Mouse (Mus musculus) lung, postnatal 4 days (tissue): ENCODE measurements around the gene Lmbr1l.
"Not testable (repeated sequence)": the region's sequence is repeated elsewhere in the genome, so short reads cannot be mapped to it uniquely, and the experiment has no call there.

Experiments used
- DNase-seq, 2 experiments: peaks; one replicate each; pipeline ENCODE4 v3.0.0; 2021

Lmbr1l gene

DNA sequence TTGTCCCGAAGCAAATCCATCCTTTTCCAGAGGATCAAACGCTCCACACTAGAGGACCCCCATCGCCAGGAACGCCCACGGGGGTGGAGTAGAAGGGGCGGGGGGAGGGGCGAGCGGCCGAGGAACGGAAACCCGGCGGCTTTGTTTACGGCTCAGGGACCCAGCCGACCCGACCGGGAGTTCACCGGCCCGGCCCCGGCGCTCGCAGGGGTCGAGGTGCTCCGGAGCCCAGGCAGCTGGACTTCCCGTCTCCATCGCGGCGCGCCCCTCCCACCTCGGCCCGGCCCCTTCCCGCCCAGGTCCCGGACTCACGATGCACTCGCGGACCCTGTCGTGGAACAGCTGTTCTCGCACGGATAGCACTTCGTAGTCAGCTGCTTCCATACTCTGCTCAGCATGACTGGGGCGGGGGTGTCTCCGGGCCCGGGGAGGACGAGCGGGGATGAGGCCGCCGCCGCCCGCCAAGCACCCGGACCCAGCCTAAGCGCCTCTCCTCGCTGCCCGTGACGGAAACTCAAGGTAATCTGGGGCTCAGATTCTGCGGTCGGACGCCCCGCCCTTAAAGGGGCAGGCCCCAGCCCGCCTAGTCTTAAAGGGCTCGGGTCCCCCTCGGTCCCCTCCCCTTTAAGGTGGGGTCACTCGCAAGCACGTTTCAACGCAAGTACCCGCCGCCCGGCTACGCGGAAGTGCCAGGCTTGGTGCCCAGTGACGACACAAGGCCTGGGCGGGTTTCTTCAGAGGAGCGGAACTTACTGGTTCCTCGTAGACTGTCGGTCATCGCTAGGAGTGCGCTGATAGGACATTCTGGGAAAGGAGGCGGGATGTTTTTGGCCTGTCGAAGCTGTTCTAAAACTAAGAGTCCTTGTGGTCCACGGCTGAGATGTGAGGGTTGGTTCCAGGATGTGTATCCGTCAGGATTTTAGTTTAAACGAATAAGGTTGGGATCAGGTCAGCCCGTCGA lies at the start of gene Lmbr1l:
Gene Lmbr1l (minus strand): TSS at position 694 of the 961 bp plus-strand sequence.
- DNase-seq = peak; percentile 99 to 100

DNA sequence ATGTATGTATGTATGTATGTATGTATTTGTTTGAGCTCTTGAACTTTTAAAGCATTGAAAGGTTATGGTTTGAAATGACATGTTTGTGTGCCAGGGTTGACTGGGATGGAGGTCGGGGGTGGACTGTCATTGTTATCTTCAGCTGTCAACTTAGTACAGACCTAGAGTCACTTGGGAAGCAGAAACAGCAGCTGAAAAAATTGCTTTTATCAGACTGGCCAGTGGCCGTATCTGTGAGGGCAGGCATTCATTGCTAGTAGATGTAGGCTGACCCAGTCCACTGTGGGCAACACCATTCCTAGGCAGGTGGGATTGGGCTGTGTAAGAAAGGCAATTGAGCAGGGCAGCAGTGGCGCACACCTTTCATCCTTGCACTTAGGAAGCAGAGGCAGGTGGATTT lies 41.5 kb upstream of the Lmbr1l start:
- no peak for DNase-seq

DNA sequence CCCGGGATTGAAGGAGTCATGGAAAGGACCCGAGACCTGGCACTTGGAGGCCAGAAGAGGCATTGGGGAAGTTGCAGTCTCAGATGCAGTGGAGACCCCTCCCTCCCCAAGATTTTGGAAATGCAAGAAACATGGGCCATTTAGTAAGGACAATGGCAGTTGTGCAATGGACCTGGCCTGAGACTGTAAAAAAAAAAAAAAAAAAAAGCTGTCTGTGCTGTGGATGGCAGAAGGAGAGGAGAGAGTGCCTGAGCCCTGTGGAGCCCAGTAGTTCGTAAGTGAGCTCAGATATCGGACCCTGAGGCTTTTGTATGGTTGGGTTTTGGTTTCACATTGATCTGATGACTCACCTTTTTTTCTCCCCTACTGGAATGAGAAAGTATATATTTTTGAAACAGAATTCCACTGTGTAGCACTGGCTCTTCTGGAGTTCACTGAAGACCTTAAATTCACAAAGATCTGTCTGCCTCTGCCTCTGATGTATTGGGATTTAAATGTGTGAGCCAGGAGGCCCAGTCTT lies 40.9 kb upstream of the Lmbr1l start:
- no peak for DNase-seq

DNA sequence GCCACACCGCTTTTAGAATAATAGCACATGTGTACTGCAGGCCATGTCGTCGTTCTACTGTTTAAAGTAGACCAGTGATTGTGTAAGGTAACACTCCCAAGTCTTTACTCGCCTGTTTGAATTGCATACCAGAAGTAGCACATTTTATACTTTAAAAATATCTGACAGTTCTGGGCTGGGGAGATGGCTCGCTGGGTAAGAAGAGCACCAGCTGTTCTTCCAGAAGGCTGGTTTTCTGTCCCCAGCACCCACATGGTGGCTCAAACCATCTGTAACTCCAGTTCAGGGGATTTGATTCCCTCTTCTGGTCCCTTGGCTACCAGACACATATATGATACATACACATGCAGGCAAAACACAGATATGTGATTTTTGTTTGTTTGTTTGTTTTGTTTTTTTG lies 39.4 kb upstream of the Lmbr1l start:
- no peak for DNase-seq

DNA sequence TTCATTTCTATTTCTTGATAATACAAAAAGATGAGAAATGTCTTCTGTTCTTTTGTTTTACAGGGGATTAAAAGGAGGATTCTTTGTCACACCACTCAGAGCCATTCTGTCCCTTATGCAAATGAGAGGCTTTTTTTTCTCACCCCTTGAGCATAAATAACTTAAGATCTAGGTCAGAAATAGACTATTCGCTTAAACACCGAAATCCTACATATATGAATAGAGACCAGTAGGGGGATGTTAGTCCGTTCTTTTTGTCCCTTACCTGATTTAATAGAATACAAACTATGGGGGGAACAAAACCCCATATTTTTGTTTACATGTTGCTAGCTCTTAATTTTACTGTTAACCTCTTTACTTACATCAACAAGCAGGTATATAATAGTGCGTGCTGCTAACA lies 38.0 kb upstream of the Lmbr1l start:
- no peak for DNase-seq

DNA sequence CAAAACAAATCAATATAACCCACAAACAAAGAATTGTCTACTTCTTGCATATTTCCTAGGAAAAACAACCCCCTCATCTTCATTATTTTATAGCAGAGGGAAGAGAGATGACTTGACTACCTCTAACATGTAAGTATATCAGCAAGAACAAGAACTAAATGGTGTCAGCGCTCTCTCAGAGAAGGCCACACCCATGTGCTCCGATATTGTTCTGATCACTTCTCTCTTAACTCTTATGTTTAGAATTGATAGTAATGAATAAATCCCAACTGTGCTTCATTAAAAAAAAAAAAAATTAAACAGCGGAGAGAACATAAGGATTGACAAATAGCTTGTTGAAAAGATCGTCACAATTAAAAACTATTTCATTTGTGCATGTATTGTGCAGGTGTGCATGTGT lies 37.3 kb upstream of the Lmbr1l start:
- no peak for DNase-seq

DNA sequence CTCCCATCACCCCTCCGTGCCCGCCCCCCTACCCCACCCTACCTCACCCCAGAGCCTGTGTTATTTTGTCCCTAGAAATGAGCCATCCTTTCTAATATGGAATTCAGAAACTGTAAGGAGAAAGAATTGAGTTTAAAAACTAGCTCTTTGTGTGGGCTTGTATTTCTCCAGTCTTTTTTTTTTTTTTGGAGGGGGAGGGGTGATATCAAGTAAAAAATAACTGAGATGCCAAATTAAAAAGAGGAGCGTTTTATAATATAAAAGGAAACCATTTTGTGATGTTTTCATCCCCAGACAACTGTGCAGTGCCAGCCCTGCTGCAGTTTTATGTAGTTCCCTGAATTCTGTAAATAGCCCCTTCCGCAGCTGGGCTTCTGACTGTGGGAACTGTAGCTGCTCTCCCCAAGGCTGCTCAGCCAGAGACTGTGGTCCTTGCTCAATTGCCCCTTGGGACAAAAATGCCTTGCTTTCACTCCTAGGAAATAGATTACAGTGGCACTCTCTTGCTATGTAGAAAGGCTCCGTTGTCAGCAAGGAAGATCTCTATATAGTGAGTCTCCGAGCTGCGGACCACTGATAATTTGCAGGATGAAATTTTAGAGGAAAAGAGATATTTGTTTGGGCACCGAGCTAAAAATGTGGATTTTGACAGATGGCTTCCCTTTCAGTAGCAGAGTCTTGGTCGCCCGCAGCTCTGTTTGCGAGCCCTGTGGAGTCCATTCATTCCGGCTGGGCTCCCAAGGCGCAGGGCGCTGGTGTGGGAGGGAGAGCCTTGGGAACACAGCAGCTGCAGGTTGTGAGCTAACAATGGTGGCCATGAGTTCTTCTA lies 36.6 kb upstream of the Lmbr1l start:
- DNase-seq = no peak

DNA sequence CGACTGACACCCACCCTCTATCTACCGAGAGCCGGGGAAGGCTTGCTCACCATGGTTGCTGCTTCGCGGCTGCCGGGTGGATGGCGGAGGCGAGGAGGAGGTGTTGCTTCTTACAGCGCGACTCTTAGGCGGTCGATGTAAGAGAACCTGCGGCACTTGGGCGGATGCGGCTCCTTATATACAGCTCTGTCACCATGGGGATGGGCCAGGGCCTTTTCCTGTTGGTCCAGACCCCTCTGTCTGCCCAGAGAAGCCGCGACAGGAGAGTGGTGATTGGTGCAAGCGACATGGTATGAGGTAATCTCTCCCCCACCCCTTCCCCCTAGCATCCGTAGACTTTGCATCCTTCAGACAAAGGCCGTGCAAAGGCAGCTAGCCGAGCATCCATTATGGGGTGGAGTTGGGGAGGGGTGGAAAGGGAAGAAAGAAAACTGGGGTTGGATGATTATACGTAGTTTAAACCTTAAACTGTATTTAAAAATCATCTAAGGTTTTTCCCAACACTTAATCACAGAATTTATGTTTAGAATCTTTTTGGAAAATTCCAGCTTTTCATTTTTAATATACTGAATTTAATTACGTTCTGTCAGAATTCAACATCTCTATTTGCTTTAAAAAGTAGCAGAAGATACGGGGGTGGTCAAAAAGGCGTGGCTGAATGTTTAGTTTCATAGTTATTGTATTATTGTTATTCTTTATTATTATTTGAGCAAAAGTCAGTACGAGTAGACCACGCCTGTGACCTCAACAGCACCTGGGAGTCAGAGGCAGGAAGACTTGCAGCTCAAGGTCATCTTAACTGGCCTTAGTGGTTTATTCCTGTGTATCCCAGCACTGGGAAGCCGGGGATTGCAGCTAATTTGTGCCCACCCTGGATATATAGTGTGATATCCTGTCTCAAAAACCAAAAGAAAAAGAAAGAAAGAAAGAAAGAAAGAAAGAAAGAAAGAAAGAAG lies 35.6 kb upstream of the Lmbr1l start, which contains the start of the genes Gm49450 and Tuba1a:
Gene Gm49450 (minus strand): TSS at position 151 of the 956 bp plus-strand sequence.
Gene Tuba1a (minus strand): TSS at position 303 of the 956 bp plus-strand sequence.
- peak; percentile 94 to 97 for DNase-seq

DNA sequence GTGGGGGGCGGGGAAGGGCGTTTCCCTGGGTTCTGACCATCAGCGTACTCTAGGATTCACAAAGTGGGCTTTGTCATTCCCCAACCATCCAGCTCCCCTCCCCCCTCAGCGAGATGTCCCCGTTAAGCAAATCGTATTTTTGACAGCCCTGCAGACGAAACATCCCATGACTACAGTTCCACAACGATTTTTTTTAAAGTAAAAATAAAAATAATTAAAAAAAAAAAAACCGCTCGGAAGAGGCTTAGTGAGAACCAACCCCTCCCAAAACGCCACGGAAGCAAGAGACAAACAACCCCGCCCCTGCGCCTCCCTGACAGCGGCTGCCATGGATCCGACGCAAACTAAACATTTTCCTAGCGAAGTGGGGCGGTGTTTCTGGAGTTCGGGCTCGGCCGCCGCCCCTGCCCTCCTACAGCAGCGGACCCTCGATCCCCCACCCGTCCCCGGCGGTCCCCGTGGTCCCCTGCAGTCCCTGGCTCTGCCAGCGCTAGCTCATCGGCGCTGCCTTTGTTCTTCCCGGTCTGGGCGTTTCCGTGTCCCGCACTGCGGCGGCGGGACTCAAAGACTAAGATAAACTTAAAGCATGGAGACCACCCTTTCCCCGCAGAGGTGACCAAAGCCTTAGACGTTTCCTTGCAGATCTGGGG lies 34.8 kb upstream of the Lmbr1l start:
- DNase-seq = peak; percentile 84

DNA sequence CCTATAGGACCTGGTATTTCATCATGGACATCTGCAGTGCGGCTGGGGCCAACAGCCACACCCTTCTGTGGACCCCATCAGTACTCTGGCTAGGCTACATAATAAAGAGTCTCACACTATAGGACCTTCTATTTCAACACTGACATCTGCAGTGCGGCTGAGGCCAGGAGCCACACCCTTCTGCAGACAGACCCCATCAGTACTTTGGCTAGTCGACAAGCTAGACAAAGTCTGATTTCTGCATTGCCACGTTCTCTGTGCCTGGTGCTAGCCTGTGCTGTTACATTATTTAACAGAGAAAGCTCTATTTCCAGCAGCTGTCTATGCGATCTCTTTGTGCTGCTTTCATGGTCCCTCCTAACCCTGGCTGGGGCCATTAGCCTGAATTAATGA lies 34.0 kb upstream of the Lmbr1l start:
- no peak for DNase-seq

DNA sequence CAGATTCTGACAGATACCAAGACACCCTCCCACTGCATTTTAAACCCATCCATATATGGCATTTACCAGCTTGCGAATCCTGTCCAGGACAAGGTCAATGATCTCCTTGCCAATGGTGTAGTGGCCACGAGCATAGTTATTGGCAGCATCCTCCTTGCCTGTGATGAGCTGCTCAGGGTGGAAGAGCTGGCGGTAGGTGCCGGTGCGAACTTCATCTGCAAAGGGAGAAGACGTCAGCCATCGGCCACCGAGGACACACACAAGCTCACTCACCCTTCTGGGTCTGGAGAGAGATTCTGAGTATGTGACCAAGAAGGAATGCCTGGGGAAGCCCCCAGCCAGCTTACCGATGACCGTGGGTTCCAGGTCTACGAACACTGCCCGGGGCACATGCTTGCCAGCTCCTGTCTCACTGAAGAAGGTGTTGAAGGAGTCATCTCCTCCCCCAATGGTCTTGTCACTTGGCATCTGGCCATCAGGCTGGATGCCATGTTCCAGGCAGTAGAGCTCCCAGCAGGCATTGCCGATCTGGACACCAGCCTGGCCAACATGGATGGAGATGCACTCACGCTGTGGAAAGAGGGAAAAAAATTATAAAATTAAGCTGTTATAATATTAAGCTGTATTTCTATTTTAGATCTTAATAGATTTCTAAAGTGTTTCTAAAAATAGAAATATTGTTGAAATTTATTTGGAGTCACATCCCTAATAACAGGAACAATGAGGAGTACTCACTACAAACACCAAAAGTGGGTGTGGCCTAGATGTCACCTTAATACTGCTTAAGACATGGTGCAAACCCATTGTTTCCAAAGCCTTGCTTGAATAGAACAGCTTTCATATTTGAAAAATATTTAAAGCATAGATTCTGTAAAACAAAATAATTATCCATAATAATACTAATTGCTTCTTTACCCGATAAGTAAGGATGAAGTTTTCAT lies 33.4 kb upstream of the Lmbr1l start:
- not testable (repeated sequence) for DNase-seq

DNA sequence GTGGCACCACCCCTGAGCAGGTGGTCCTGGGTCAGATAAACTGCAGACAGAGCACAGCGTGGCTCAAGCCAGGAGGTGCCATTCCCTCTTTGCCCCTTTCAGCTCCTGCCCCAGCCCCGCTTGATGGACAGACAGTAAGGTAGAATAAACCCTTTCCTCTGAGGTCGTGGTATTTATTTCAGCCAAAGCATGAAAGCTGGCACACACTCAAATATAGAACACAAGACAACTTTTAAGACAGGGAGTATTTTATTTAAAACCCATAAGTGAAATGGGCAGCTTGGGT lies 31.5 kb upstream of the Lmbr1l start:
- DNase-seq = no peak

DNA sequence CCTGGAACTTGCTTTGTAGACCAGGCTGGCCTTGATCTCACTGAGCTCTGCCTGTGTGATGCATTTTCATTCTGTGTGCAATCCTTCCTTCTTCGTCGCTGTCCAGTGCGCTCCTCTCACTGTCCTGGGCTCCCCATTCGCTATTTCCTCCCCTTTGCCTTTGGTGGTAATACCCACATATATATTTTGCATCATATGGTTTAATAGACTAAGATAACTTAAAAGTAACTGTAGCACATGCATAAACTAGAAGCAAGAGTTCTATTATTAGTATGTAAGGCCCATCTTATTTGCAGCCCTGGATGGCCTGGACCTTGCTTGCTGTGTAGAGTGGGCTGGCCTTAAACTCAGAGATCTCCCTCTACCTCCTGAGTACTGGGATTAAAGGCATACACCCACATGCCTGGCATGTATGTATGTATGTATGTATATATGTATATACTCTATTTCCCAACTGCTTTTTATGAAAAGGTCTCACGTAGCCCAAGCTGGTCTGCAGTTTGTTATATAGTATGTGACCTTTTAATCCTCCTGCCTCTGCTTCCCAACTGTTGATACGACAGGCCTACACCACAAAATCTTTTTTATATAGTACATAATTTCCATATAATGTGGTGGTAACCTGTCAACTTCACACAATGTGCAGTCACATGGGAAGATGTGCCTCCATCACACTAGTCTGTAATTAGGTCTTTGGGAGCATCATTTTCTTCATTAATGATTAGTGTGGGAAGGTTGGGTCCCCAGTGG lies 31.0 kb upstream of the Lmbr1l start:
- DNase-seq = no peak

DNA sequence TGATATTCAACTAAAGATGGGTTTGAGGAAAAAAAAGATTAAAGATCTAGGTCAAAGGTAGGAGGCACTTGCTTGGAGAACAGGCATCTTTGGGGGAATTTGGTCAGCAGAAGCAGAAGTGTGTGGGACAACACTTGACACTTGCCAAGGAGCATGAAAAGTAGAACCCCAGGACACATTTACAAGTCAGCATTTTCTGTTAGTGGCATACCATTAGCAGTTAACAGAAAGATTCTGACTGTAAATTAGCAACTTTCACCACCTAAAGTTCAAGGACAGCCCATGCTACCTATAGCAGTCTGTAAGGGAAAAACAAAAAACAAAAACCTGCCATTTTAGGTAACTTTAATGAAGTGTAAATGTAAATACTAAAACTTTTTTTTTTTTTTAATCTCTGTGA lies 30.4 kb upstream of the Lmbr1l start:
- DNase-seq = no peak

DNA sequence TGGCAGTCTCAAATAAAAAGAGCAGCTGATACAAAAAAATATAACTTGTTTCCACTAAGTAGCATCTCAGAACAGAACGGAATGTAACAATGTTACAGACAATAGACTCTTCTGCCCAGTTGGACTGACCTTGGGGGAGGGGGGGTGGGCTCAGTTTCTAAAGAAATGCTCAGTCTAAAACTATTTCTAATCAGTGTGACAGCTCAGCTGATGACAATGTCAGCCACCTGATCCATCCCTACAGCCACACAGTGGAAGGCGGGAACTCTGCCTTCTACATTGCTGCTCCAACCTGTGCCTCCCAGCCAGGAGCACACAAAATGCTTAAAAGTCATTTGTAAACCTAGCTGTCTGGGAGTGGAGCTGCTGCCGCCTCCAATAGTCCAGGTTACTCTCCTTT lies 29.9 kb upstream of the Lmbr1l start:
- DNase-seq = no peak

DNA sequence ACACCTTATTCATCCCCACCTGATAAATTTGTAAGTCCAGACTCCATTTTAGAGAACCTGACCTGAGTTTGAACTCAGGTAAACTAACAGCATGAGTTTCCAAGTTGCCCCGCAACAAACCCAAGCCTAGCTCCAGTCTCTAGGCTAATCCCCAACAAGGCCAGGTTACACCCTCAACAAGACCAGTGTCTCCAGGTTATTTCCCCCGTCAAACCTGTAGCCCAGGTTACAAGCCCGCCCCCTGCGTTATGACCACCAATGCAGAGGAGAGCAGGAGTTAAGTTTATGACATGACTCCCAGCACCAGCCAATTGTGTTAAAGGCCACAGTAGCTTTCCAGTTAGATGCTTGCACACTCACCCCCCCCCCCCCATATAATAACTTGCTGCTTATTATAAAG lies 25.1 kb upstream of the Lmbr1l start:
- no peak for DNase-seq

DNA sequence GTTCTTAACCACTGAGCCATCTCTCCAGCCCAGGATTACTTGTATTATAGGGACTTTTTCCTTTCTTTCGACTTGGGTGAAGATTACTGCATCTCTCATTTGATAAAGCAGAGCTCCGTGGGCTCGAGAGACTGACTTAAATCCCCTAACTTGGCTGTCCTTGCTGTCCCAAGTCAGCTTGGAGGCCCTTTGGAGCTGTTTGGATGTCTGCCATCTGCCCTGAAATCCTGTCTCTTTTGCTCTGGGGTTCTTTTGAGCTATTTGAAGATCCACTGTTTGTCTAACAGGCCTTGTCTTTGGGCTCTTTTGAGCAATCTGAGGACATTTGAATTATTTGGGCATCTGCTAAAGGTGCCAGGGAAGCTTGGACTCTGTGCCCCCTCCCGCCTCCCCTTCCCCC lies 24.1 kb upstream of the Lmbr1l start:
- DNase-seq = no peak

DNA sequence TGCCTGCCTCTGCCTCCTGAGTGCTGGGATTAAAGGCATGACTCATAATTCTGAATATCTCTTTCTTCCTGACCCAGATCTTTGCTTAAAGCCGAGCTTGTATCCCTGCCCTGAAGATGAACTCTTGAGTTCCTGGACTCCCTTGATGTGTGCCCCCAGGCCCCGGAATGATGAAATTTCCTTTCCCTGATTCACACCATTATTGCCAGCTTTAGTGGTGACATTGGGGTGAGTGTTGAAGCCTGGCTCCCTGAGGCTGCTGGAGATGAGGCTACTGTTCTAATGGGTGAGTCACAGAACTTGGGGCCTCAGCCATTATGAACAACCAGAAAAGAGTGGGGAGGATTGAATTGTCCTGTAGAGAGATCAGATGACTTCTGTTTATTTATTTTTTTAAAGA lies 23.5 kb upstream of the Lmbr1l start:
- no peak for DNase-seq

DNA sequence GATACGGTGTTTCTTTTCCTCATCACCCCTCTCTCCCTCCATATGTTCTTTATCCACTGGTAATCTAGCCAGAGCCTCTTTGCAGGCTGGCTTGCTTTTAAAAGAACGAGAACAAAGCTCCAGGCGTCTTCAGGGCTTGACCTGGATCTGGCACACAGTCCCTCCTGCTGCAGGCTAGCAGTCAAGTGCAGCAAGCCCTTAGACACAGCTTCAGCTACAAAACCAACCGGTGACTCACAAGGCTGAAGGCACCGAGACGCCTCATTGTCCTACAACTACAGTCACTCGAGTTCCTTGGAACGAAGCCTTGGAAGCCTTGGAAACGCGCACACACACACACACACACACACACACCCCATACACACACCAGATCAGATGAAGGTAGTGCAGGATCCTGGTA lies 22.8 kb upstream of the Lmbr1l start:
- DNase-seq = no peak

DNA sequence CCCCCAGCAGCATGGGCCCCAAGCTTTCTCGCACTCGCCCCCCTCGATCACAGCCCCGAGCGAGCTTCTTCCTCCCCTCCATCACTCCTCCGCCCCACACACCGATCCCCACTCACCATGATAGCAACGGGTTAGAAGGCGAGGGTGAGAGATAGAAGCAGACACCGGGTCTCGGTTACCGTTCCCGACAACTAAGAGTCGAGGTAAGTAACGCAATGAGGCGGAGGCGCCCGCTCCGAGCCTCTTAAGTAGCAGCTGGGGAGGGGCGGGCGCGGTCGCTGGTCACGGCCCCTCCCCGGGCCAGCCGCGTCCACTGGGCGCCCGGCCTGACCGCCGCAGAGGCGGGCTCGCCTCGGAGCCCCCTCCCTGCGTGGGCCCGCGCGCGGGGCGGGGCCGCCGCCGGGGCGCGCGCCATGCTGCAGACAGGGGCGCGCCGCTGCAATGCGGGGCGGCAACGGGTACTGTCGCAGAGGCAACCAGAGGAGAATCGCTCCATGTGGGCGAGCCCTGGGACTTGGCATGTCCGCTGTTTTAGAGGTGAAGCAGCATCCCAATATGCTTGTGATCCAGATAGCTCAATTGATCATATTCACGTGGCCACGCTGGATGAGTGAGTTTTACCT lies 16.3 kb upstream of the Lmbr1l start, which contains the start of gene Tuba1b:
Gene Tuba1b (minus strand): TSS at position 349 of the 623 bp plus-strand sequence.
- DNase-seq = peak; percentile 94 to 98
